8 mouse cellular contexts compared by ENCODE assay signal in genomic region chr11:102248630-102249230, GRCm38 (mm10). TPM values are rescaled to one million over a fixed set of nuclear protein-coding genes. Genes with fewer than 3 reads are reported as not detected.
DNase-seq lines count a peak whose midpoint lies in the region; ATAC-seq and TF ChIP-seq lines count a peak whose summit lies in the region.

Gene BC030867 (plus strand): TSS chr11:102248882.

- 0 out of 2 replicates have a peak within 1 kb of the TSS, but pooled peaks have one; percentile 48 for H3K27ac ChIP-seq in embryonic facial prominence, embryonic 13.5 days
- no peak within 1 kb of the TSS for H3K27ac ChIP-seq in heart, adult 2 months
- no peak within 1 kb of the TSS for H3K27ac ChIP-seq in kidney, adult 2 months (ENCODE audit: insufficient read depth, low read depth, low read length)
- peak within 1 kb of the TSS; percentile 67 for H3K27ac ChIP-seq in limb, embryonic 12.5 days
- no peak within 1 kb of the TSS for H3K27ac ChIP-seq in midbrain, embryonic 14.5 days (replicated peaks; ENCODE audit: low read depth, low read length)

- H3K36me3 ChIP-seq in embryonic facial prominence, embryonic 13.5 days = peaks cover 4% of the 10 kb centered on the region
- H3K36me3 ChIP-seq in heart, adult 2 months (ENCODE audit: control insufficient read depth, insufficient read depth, low read length) = no peaks in the 10 kb centered on the region
- no peaks in the 10 kb centered on the region for H3K36me3 ChIP-seq in kidney, adult 2 months (ENCODE audit: control insufficient read depth, insufficient read depth, low read length)
- peaks cover 16% of the 10 kb centered on the region for H3K36me3 ChIP-seq in limb, embryonic 12.5 days
- H3K36me3 ChIP-seq in midbrain, embryonic 14.5 days (ENCODE audit: control insufficient read depth, insufficient read depth, low read length) = no peaks in the 10 kb centered on the region

- intact Hi-C loops in heart, adult 2 months (cut with DNase I) = loop anchor here (1.0 to 5.0 kb wide), 4 partner anchors 16 to 162 kb away; partner anchors contain the start of genes G6pc3 and Lsm12

- H3K9me3 ChIP-seq in embryonic facial prominence, embryonic 13.5 days = no peaks in the 10 kb centered on the region
- no peaks in the 10 kb centered on the region for H3K9me3 ChIP-seq in limb, embryonic 12.5 days
- H3K9me3 ChIP-seq in midbrain, embryonic 14.5 days (ENCODE audit: control insufficient read depth, low read length) = no peaks in the 10 kb centered on the region

- ATAC-seq in embryonic facial prominence, embryonic 13.5 days (ENCODE audit: insufficient number of reproducible peaks, insufficient read depth, low FRiP score, low TSS enrichment, low read depth) = 0 out of 2 replicates have a peak, but pooled peaks have one; percentile 11
- peak; percentile 45; the same call in 1 of the 2 replicates for ATAC-seq in limb, embryonic 12.5 days (ENCODE audit: insufficient number of reproducible peaks, insufficient read depth, low FRiP score, low TSS enrichment, low read depth)
- peak; percentile 43 for ATAC-seq in midbrain, embryonic 14.5 days (ENCODE audit: low FRiP score, low TSS enrichment)

- peaks cover 34% of the 10 kb centered on the region for H3K4me1 ChIP-seq in embryonic facial prominence, embryonic 13.5 days
- H3K4me1 ChIP-seq in heart, adult 2 months (ENCODE audit: control insufficient read depth, insufficient read depth, low read length) = peaks cover 1% of the 10 kb centered on the region
- no peaks in the 10 kb centered on the region for H3K4me1 ChIP-seq in kidney, adult 2 months (ENCODE audit: control insufficient read depth, insufficient read depth, low read length)
- H3K4me1 ChIP-seq in limb, embryonic 12.5 days (replicated peaks) = peaks cover 25% of the 10 kb centered on the region
- H3K4me1 ChIP-seq in midbrain, embryonic 14.5 days (ENCODE audit: control insufficient read depth, insufficient read depth, low read length) = peaks cover 11% of the 10 kb centered on the region; the same call in 1 of the 2 replicates

- peak within 1 kb of the TSS; percentile 82 for H3K4me2 ChIP-seq in embryonic facial prominence, embryonic 13.5 days
- peak within 1 kb of the TSS; percentile 89 for H3K4me2 ChIP-seq in limb, embryonic 12.5 days
- H3K4me2 ChIP-seq in midbrain, embryonic 14.5 days (ENCODE audit: low read length) = peak within 1 kb of the TSS; percentile 89

- peak; percentile 84 for TF ChIP-seq CTCF in heart, adult 2 months (IDR thresholded peaks at IDR 0.05)
- peak; percentile 73 for TF ChIP-seq CTCF in kidney, adult 2 months (conservative IDR thresholded peaks at IDR 0.05; ENCODE audit: insufficient read depth, insufficient read length, low read depth, low read length)

- TF ChIP-seq EP300 in heart, adult 2 months (IDR thresholded peaks at IDR 0.05; ENCODE audit: insufficient read depth, low read depth, low read length) = peak; percentile 53; the same call in 1 of the 2 replicates

- H3K79me2 ChIP-seq in heart, adult 2 months (replicated peaks; ENCODE audit: control insufficient read depth, insufficient read depth, low read length) = no peaks in the 10 kb centered on the region

- DNase-seq in 416B (ENCODE audit: low read depth) = peak; percentile 97
- peak; percentile 81 to 85 for DNase-seq in adrenal gland, postnatal 4 days (ENCODE audit: low spot score in 2 of 2)
- DNase-seq in heart, adult 2 months = peak; percentile 90 to 94
- DNase-seq in kidney, adult 2 months = peak; percentile 95
- DNase-seq in midbrain, embryonic 14.5 days = peak; percentile 98
- peak; percentile 98 for DNase-seq in spleen, adult 12 weeks (ENCODE audit: low spot score)

- TF ChIP-seq POLR2A in heart, adult 2 months (IDR thresholded peaks at IDR 0.05; ENCODE audit: insufficient read depth, low read depth, low read length) = no peak
- no peak for TF ChIP-seq POLR2A in kidney, adult 2 months (IDR thresholded peaks at IDR 0.05; ENCODE audit: low read depth, low read length)

- H3K4me3 ChIP-seq in embryonic facial prominence, embryonic 13.5 days = peak within 1 kb of the TSS; percentile 70
- H3K4me3 ChIP-seq in heart, adult 2 months = peak within 1 kb of the TSS; percentile 56
- peak within 1 kb of the TSS; percentile 39; the same call in 1 of the 2 replicates for H3K4me3 ChIP-seq in kidney, adult 2 months (ENCODE audit: insufficient read depth, low read depth, low read length)
- H3K4me3 ChIP-seq in limb, embryonic 12.5 days (replicated peaks) = peak within 1 kb of the TSS; percentile 79
- peak within 1 kb of the TSS; percentile 44 for H3K4me3 ChIP-seq in midbrain, embryonic 14.5 days (replicated peaks; ENCODE audit: low read depth, low read length)

- peak within 1 kb of the TSS; percentile 73 for H3K9ac ChIP-seq in embryonic facial prominence, embryonic 13.5 days
- H3K9ac ChIP-seq in heart, adult 2 months (ENCODE audit: low read depth, low read length) = no peak within 1 kb of the TSS
- H3K9ac ChIP-seq in limb, embryonic 12.5 days (replicated peaks) = peak within 1 kb of the TSS; percentile 66
- peak within 1 kb of the TSS; percentile 23; the same call in 1 of the 2 replicates for H3K9ac ChIP-seq in midbrain, embryonic 14.5 days (replicated peaks; ENCODE audit: low read length)

- H3K27me3 ChIP-seq in embryonic facial prominence, embryonic 13.5 days = no peaks in the 10 kb centered on the region
- H3K27me3 ChIP-seq in heart, adult 2 months (ENCODE audit: control insufficient read depth, insufficient read depth, low read length) = no peaks in the 10 kb centered on the region
- no peaks in the 10 kb centered on the region for H3K27me3 ChIP-seq in kidney, adult 2 months (replicated peaks; ENCODE audit: control insufficient read depth, insufficient read depth, low read length)
- no peaks in the 10 kb centered on the region; the same call in 1 of the 2 replicates for H3K27me3 ChIP-seq in limb, embryonic 12.5 days
- no peaks in the 10 kb centered on the region for H3K27me3 ChIP-seq in midbrain, embryonic 14.5 days (ENCODE audit: control insufficient read depth, insufficient read depth, low read length)

- under 1% methylated on average over 41 of the region's 41 CpGs for whole genome bisulfite sequencing in embryonic facial prominence, embryonic 13.5 days
- WGBS in heart, adult 2 months = under 1% methylated on average over 41 of the region's 41 CpGs
- 1% methylated on average over 41 of the region's 41 CpGs for WGBS in kidney, adult 2 months
- under 1% methylated on average over 41 of the region's 41 CpGs for WGBS in limb, embryonic 12.5 days
- under 1% methylated on average over 41 of the region's 41 CpGs for WGBS in midbrain, embryonic 14.5 days

RNA-seq across cellular contexts. Expression of gene BC030867, which starts in this region (rescaled TPM):
- total RNA-seq in adrenal gland, postnatal 4 days (2021) = 1 to 10 TPM; 4.8 to 6.0 TPM
- 18.3 and 19.7 TPM in 2 replicates for polyA plus RNA-seq in embryonic facial prominence, embryonic 13.5 days (2015; fragmentation: Nextera tagmentation; extraction: Ambion mirVana)
- under 1 TPM; 0.26 to 0.32 TPM for total RNA-seq in heart, adult 2 months (2021)
- polyA plus RNA-seq in heart, adult 2 months (2012; rRNA removed) = 0.45 and 0.56 TPM in 2 replicates
- polyA plus RNA-seq in kidney, adult 2 months (2012; rRNA removed) = 0.41 and 0.81 TPM in 2 replicates
- 21.7 and 23.5 TPM in 2 replicates for polyA plus RNA-seq in limb, embryonic 12.5 days (2016; fragmentation: Nextera tagmentation; extraction: Ambion mirVana)
- polyA plus RNA-seq in midbrain, embryonic 14.5 days (2014; fragmentation: Nextera tagmentation; extraction: Ambion mirVana) = 2.6 and 3.0 TPM in 2 replicates

Comparison
In these comparisons a context has a peak if more than half of its experiments do, and no peak if none do; other contexts are left out.
1. RNA of gene BC030867 (total RNA-seq): 4.8 to 6.0 TPM in adrenal gland, postnatal 4 days; 0.26 to 0.32 TPM in heart, adult 2 months; every median in the first group is over 4 times any median in the second.
2. Peak in DNase-seq and H3K4me3 ChIP-seq in heart, adult 2 months; RNA of the gene not detected or under 1 TPM.
3. Peak in DNase-seq and H3K4me3 ChIP-seq in kidney, adult 2 months; RNA of the gene not detected or under 1 TPM.
4. H3K27ac ChIP-seq: peak in embryonic facial prominence, embryonic 13.5 days (single experiment) and limb, embryonic 12.5 days (single experiment); none in heart, adult 2 months (single experiment), kidney, adult 2 months (single experiment) and midbrain, embryonic 14.5 days (single experiment).
5. Peak in every context shown above with its lines, with median percentiles within 50 percentile points of each other: DNase-seq, ATAC-seq, H3K4me2 ChIP-seq and H3K4me3 ChIP-seq.